Mouse (Mus musculus) monocyte, adult 2 months (primary cell): ENCODE data around the gene Sgk2.

Source experiments
- DNase-seq, 2 experiments: peaks; one replicate each; pipeline ENCODE4 v3.0.0; 2022; ENCODE audit warnings: low spot score in 2 of 2, low read depth in 1 of 2

Gene Sgk2

GRCm38 (mm10) chr2:162987218-162987617 lies at the start of gene Sgk2:
Sgk2 (plus strand) TSS chr2:162987330.
- DNase-seq, result no peak

- no peak for DNase-seq
These were observed 47.6 kb upstream of the Sgk2 start for GRCm38 (mm10) chr2:162939562-162939961.

GRCm38 (mm10) chr2:162943148-162943846 lies 43.8 kb upstream of the Sgk2 start, which contains the start of gene L3mbtl1:
L3mbtl1 (plus strand) TSS chr2:162943472.
- DNase-seq, result no peak

GRCm38 (mm10) chr2:162943931-162944330 lies 43.2 kb upstream of the Sgk2 start:
- no peak for DNase-seq

DNA sequence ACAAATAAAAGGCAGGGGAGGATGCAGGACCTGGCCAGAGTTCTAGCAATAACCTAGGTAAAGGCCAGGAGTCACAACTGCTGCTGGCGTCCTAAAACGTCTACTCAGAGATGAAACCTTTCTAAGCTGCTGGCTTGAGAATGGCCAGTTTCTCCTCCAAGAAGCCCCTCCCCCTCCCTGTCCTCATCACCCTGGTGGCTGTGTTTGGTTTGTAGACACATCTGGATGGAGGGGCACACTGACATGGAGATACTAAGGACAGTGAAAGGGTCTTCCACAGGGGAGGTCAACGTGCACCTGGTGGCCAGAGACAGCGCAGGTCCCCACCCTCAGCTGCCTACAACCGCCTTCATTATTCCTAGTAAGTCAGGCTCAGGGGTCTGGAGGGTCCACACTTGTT lies 40.2 kb upstream of the Sgk2 start:
- DNase-seq, result no peak

DNA sequence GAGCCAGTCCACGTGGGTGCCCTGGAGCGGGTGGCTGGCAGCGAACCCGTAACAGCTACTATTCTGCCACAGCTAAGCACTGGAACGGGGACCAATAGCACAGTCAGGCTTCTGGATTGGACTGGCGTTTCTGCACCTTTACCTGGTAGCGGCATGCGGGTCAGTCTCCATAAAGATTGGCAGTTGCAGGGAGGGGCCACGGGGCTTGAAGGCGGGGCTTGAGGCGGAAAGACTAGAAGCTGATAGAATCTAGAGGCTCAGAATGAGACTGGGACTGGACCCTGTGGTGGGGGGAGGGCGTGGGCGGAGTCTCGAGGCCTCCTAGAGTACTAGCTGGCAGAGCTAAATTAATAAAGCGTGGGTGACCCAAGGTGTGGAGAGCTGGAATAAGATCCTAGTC lies 39.4 kb upstream of the Sgk2 start:
- no peak for DNase-seq

DNA sequence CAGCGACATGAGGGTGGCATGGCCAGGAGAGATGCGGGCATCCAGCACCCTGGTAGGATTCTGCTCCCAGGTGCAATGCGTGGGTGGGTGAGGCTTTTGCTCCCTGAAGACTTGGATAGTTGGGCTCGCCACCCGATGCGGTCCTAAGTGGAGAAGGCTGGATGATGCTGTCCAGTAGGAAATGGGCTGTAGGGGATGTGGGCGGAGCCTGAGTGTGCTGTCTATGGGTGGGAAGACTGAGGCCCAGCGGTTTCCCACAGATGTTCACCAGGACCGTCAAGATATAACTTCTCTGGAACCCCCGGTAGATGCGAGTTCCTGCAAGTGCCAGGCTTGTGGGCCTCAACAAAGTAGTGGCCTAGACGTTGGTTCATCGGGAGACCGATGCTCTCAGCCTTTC lies 38.9 kb upstream of the Sgk2 start:
- DNase-seq, result no peak

DNA sequence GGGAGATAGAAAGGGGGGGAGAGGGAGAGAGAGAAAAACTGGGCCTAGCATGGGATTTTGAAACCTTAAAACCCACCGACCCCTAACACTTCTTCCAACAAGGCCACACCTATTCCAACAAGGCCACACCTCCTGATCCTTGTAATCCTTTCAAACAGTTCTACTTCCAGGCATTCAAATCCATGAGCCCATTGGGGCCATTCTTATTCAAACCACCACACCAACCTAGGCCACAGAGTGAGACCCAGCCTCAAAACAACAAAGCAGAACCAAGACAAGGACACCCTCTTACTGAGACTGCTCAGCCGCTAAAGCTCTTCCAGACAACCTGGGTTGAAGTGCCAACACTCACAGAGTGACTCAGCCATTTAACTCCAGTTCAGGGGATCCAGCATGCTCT lies 36.4 kb upstream of the Sgk2 start:
- no peak for DNase-seq

- no peak for DNase-seq
These were observed 30.3 kb upstream of the Sgk2 start for GRCm38 (mm10) chr2:162956843-162957242.

DNA sequence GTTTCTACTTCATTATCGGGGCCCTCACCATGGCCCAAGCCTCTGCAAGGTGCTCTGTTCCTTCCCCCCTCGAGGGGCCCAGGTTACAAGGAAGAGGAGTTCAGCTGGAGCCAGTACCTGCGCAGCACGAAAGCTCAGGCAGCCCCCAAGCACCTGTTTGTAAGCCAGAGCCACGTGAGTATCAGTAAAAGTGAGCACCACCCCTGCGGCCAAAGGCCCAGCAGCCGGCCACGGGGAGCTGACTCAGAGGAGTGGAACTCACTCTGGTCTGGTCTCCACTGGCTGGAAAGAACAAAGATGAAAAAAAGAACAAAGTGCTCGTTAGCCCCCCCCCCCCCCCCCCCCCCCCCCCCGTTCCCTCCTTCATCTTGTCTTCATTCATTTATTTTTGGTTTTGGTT lies 25.8 kb upstream of the Sgk2 start:
- no peak for DNase-seq

DNA sequence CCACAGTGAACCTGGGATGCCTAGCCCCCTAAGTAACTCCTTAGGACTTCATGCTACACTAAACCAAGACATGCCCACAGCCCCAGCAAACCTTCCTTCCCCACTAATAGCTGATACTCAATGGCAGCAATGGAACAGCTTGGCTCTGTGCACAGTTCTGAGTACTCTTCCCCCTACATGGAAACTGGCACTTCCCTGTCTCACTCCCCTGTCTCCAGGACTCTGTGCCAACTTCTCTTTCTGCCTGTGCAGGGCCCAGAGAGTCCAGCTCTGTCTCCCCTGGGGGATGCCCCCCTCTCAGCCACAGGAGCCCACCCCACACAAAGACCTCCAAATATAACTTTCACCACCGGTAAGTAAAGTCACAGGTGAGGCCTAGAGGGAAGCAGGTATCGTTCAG lies 20.4 kb upstream of the Sgk2 start:
- DNase-seq, result no peak

GRCm38 (mm10) chr2:162968357-162968756 lies 18.8 kb upstream of the Sgk2 start:
- DNase-seq, result no peak

DNA sequence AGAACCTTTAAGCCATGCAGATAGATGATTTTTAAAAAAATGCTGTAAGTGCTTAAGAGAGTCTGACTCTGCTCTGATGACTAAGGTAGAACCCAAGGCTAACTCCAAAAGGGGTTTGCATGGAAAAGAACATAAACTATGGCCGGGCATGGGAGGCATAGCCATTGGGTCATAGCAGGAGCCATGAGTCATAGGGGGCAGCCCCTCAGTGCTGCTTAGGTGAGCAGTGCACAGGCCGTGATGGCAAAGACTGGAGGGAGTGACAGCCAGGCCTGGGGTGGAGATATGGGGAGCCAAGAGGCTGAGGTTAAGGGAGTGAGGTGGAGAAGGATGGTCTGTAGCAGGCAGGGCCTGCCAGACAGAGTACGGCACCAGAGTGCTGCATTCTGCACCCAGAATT lies 18.0 kb upstream of the Sgk2 start:
- DNase-seq, result no peak

DNA sequence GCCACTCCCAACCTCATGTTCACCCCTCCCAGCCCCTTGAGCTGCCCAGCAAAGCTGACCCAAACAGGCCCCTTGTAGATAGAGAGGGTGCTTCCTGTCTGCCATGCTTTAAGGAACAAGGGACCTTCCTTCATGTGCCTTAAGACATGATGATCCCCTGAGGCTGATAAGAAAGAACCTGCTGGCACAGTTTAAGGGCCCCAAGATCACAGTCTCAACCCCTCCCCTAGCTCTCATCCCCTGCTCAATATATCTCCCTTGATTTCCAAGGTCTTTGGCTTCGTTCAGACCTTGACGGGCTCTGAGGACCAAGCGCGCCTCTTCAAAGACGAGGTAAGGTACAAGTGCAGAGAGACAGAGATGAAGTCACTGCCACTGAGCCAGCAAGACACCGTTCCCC lies 16.2 kb upstream of the Sgk2 start:
- DNase-seq, result no peak

DNA sequence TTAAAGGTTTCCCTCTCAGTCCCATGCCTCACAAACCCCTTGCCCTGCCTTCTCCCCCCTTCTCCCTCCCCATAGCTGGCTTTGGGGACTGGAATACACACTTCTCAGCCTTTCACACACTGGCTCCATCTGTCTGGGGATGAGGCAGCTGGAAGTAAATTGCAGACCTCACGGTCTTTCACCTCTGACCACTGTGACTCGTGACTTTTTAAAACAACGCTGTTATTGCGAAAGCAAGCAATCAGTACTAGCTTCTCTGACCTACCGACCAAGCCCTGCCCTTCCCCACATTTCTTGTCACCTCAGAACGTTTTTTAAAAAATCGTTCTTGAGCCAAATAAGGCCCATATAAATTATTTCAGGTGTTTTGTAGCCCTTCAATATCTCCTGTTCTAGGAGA lies 14.4 kb upstream of the Sgk2 start:
- DNase-seq, result no peak

- DNase-seq, result no peak
These were observed 13.9 kb upstream of the Sgk2 start for GRCm38 (mm10) chr2:162973206-162973605.

DNA sequence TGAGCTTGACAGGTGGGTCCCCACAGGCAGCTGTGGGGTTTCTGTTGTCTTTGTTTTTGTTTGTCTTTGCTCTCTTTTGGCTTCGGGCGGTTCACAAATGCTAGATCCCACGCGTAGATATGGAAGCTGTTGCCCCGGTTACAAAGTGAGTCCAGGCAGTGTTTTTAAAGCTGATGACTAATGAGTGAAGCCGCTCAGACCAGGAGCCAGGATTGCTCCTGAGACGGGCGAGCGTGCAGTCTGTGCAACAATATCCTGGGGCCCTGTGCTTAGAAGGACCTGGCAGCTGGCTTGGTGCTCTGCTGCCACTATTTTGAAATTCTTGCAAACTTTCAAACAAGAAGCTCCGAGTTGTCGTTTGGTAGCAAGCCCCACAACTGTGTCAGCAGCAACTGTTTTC lies 13.5 kb upstream of the Sgk2 start:
- no peak for DNase-seq

DNA sequence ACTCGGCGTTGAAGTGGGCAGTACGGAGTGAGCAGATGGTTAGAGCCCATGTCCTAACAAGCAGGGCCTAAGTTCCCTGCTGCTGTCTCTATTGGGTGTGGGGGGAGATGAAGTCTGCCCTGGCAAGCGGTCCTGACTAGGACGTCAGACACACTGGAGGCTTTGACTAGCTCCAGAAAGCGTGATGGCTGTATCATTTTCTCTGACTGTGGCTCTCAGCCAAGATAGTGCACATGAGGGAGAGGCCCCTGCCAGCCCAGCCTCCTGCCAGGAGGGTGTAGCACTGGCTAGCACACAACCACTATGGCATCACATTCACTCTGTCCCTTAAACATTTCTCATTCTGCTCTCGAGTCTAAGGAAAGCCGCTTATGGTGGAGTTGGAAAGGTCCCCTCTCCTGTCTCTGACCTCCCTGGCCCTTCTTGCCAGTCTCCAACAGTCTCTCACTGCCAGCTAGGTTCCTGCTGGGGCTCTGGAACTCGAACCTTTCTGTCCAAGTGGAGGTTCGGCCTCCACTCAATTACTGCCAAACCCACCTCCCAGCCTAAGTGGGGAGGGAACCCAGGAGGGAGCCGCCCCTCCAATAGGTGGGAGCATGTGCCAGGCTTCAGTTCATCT lies 11.9 kb upstream of the Sgk2 start:
- DNase-seq, result no peak

DNA sequence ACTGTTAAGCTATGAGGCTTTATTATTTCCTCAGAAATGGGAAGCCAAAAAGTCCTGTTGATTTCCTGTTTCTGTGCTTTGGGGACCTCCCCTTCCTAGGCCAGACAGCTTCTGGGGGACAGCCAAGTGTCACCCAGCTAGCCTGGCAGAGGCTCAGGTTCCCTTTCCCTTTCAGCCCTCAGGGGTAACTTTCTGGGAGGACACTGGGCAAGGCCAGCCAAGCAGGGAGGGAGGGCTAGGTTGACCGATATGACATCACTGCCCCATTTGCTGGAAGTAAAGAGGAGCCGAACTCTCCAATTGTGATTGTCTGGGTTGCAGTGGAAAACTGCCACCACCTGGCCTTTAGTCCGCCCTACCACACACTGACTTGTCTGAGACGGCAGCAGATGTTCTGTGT lies 11.1 kb upstream of the Sgk2 start:
- no peak for DNase-seq

DNA sequence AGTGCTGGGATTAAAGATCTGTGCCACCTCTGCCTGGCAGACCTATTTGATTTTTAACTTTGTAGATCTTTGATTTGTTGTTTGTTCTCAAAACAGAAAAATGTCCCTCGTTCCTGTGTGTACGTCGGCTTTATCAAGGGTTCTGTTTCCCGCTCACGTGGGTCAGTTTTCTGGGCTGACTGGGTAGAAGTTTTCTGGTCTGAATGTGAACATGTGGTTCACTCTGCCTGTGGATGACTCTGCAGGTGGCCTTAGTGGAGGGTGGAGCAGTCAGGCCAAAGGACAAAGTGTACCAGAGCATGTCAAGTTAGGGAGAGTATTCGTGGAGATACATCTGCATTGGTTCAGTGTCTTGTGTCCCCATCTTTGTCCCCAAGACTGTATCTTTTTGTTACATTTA lies 2.7 kb upstream of the Sgk2 start:
- DNase-seq, result no peak

DNA sequence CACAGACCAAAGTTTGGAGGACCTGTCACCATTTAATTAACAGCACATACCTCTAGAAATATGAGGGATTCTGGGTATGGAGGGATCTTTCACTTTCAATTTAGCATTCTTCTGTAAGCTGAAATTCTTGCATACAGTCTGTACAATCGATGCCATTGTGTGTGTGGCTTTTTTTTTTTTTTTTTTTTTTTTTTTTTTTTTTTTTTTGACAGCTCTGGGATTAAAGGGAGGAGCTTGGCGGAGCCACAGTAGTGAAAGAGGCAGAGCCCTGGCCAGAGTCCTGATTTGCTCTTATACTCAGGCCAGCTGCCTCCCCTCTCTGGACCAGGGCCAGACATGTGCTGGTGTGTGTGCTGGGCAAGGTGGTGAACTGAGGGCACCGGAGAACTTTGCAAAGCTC lies 1.2 kb upstream of the Sgk2 start:
- DNase-seq, result no peak

GRCm38 (mm10) chr2:162986764-162987163 lies 366 bp upstream of the Sgk2 start:
- DNase-seq, result no peak

DNA sequence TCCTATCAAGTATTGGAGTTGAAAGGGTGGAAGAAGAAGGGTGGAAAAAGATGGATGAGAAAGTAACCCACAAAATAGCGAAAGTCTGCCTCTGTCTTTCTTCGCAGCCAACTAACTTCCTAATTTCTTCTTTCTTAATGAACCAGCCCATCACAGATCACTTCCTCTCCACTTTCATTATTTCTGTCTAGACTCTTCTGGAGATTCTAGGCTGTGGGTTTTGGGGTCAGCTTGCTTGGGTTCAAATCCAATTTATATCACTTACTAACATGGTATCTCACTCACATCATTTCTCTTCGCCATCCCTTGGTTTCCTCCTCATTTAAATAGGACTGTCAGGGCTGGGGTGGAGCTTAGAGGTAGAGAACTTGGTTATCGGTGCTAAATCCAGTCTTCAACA lies 1.1 kb downstream of the Sgk2 start:
- no peak for DNase-seq
